Mouse (Mus musculus) spleen, adult 2 months (tissue): ENCODE results near the gene Carmil1.

ENCODE experiments used
- CTCF ChIP-seq: fragments of 200-500 bp; IDR thresholded peaks from 2 replicates; pipeline ENCODE4 v1.5.1; 2011; ENCODE audit warnings: mild to moderate bottlenecking, inconsistent platforms; ENCODE audit not compliant: insufficient read depth, insufficient read length, insufficient replicate concordance; ENCODE audit errors: extremely low read depth
- POLR2A ChIP-seq: fragments of 200-500 bp; IDR thresholded peaks from 2 replicates; pipeline ENCODE4 v1.6.1; 2011; ENCODE audit warnings: low read depth, low read length, inconsistent platforms

DNA sequence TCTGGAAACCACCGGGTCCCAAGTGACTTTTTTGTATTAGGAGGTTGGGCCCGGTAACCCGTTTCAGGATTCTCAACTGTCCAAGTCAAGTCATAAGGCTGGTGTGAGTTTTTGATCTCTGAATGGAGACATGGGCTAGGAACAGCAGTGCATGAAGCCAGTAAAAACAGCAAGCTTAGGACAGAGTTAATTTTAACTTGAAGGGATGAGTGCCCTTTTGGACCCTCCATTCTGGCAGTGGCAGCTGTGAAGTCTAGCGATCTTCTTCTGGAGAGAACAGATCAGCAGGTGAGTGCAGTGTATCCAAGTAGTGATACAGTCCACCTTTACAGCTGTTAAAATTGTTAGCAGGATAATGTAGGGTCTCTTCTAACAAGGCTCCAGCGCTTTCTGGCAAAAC lies 46.6 kb upstream of the Carmil1 start, which contains the start of gene Cmah:
- TF ChIP-seq CTCF (no peak), POLR2A (no peak)
